Mouse (Mus musculus): ENCODE data around the gene Muc5b.

GRCm38 (mm10) chr7:141822582-141823261 is 16.1 kb upstream of the Muc5b start:
- TF ChIP-seq CTCF (IDR thresholded peaks at IDR 0.05; ENCODE audit: low read depth) = no peak
- no peak for TF ChIP-seq EP300 (IDR thresholded peaks at IDR 0.05; ENCODE audit: low read depth)

All from heart, postnatal 0 days (tissue).